Mouse (Mus musculus) thymus, adult 2 months (tissue): ENCODE data around the gene Ly6g6c.

Experiments
- CTCF ChIP-seq: fragments of 200-500 bp; IDR thresholded peaks from 2 replicates; pipeline ENCODE4 v1.5.1; 2012; ENCODE audit warnings: mild to moderate bottlenecking, control low read depth, low read length, moderate library complexity, borderline replicate concordance; ENCODE audit not compliant: control insufficient read depth, poor library complexity, insufficient read depth; ENCODE audit errors: extremely low read depth
- POLR2A ChIP-seq: fragments of 200-500 bp; IDR thresholded peaks from 2 replicates; pipeline ENCODE4 v1.6.1; 2012; ENCODE audit warnings: mild to moderate bottlenecking, low read length, control low read depth, moderate library complexity; ENCODE audit not compliant: control insufficient read depth, poor library complexity, insufficient read depth; ENCODE audit errors: extremely low read depth

- TF ChIP-seq CTCF (no peak), POLR2A (no peak)
Measured at GRCm38 (mm10) chr17:35024691-35025488, 40.3 kb upstream of the Ly6g6c start.
